Mouse (Mus musculus): ENCODE data around the gene Cygb.
A peak's percentile ranks its signal among the peaks of the same experiment; 100 is the strongest.
"Not testable (repeated sequence)": the region's sequence is repeated elsewhere in the genome, so short reads cannot be mapped to it uniquely, and the experiment has no call there.

Gene Cygb

DNA sequence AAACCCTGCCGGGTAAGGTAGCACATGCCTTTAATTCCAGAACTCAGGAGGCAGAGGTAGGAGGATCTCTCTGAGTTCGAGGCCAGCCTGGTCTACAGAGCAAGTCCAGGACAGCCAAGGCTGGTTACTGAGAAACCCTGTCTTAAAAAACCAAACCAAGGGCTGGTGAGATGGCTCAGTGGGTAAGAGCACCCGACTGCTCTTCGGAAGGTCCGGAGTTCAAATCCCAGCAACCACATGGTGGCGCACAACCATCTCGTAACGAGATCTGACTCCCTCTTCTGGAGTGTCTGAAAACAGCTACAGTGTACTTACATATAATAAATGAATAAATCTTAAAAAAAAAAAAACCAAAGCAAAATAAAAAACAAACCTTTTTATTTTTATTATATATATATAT, 17.5 kb downstream of the Cygb start:
- DNase-seq (ENCODE audit: low read depth, low spot score) = not testable (repeated sequence)

DNA sequence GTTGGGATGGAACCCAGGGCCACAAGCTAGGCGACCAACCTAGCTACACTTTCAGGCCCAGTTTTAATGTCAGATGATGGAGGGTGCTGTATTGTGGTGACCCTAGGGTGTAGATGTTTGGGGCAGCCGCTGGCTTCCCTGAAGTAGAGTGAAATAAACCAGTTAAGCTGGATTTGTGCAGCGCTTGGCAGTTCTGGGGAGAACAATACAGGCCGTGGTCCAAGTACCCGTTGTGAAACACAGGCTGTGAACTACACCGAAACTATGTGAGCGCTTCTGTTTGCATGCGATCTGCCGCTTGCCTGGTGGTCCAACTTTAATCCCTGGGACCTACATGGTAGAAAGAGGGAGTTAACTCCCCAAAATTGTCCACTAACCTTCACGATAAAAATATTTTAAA, 21.2 kb downstream of the Cygb start:
- DNase-seq (ENCODE audit: low read depth, low spot score) = no peak

GRCm38 (mm10) chr11:116630171-116630965, 23.7 kb downstream of the Cygb start:
- no peak for DNase-seq (ENCODE audit: low read depth, low spot score)

DNA sequence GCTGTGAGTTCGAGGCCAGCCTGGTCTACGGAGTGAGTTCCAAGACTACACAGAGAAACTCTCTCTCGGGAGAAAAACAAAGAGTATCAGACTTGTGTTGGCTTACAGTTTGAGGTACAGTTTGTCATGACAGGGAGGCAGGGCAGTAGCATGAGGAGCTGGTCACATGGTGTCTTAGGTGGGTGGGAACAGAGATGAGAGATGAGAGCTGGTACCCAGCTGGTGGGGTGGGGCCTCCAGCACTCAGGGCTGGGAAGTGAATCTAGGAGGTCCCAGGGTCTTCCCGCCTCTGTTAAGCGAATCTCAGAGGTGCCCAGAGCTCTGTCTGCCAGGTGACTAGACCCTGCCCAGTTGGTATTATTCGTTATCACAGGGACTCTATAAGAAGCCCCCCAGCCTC, 24.6 kb downstream of the Cygb start:
- DNase-seq (ENCODE audit: low read depth, low spot score) = no peak

DNA sequence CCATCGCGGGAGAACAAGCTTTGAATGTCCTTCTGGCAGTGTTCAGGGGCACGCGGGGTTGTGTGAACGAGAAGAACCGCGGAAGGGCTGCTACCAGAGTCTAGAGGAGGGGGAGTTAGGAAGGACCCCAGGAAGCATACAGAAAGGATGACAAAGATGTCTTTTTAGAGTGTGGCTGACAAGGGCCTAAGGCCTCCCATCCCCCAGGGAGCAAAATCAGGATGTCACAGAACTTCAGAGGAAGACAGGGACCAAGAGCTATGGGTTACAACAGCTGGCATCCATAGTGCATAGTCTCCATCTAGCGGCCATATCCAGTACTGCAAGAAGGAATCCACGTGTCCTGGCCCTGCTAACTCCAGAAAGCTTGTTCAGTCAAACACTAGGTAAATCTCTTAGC, 25.4 kb downstream of the Cygb start:
- peak; percentile 98 for DNase-seq (ENCODE audit: low read depth, low spot score)

DNA sequence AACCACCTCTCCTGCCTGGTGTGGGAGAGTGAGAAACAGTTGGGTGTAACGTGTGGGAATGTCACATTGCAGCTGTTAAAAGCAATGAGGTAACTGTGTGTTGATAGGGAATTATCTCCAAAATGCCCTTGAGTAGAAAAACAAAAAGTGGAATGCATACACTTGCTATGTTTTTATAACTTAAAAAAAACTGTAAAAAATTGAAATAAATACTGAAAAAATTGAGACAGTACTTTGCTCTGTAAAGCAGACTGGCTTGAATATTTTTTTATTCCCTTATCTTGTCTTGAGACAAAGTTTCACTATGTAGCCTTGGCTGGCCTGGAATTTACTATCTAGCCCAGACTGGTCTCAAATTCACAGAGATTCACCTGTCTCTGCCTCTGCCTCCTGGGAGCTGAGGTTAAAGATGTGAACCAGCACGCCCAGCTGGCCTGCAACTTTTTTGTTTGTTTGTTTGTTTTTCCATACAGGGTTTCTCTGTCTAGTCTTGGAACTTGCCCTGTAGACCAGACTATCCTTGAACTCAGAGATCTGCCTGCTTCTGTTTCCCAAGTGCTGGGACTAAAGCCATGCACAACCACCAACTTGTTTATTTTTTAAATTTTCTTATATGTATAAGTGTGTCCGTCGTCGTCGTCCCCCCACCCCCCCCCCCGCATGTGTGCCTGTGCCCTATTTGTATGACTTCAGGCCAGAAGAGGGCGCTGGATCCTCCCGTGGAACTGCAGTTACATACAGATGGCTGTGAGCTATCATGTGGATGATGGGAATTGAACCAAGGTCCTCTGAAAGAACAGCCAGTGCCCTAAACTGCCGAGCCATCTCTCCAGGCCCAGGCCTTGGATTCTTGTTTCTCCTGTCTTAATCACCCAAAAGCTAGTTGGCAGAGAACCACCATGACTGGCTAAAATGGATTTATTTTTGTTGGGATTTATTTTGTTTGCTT, 26.8 kb downstream of the Cygb start:
- DNase-seq (ENCODE audit: low read depth, low spot score) = peak; percentile 55

DNA sequence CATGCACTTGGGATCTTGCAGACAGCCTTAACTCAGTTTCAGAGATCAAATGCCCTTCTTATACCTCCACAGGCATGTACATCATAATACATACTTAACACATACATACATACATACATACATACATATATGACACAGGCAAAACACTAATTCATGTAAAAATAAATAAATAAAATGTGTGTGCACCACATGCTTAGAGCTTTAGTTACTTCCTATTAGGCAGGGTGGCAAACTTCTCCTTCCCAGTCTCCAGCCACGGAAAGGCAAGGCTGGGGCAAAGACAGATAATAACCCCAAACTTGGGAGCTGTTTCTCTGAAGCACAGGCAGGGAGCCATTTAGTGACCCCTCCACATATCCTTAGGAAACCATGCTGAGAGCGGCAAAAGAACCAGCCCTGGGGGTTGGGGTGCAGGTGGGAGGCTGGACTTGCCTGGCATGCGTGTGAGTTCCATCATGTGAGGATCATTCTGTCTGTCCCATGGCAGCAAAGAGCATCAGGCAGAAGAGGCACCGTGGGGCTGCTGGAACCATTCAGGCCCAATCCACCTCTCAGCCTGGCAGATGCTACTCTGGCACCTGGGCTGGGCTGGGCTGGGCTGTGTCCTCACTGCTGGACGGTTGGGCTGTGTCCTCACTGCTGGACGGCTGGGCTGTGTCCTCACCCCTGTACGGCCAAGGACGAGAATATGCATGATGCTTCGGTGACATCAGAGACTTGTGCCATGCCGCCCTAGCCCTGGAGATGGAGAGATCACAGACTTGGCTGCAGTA, 27.6 kb downstream of the Cygb start, which contains the start of gene Rhbdf2:
TSS of gene Rhbdf2 (minus strand) at position 721 of the 773 bp plus-strand sequence.
- DNase-seq (ENCODE audit: low read depth, low spot score) = no peak

DNA sequence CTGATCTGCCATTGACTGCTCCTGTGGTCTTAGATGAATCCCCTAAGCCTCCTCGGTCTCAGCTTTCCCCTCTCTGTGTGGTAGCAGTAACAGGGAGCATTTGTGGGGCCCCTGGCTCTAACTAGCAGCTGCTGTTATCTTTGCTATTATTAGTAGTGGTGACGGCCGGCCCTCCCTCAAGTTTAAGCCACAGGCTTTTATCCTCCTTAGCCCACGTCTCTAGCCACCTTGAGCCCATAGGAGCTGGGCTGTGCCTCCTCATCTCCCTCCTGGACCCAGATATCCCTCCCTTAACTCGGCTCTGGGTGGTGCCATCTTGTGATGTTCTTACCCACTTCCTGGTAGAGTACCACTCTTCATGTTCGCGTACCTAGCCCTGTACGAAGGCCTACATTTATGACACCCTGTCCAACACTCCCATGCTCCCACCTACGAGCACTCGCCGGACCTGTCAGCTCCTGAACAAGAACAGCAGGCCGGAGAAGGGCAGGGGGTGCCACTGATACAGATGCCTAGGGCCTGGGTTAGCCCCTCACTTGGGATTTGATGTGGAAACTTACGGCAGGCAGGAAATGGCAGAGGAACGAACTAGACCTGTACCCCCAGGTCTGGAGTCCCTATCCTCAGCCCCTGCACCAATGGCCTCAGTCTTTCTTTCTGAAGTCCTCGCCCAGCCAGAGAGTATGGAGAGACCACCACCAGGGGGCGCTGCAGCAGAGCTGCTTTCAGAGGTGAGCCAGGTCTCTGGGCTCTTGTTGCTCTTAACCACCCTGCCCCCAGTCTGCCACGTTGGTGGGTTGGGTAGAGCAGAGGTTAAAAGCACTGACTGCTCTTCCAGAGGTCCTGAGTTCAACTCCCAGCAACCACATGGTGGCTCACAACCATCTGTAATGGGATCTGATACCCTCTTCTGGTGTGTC, 28.8 kb downstream of the Cygb start:
- peak; percentile 75 for DNase-seq (ENCODE audit: low read depth, low spot score)

DNA sequence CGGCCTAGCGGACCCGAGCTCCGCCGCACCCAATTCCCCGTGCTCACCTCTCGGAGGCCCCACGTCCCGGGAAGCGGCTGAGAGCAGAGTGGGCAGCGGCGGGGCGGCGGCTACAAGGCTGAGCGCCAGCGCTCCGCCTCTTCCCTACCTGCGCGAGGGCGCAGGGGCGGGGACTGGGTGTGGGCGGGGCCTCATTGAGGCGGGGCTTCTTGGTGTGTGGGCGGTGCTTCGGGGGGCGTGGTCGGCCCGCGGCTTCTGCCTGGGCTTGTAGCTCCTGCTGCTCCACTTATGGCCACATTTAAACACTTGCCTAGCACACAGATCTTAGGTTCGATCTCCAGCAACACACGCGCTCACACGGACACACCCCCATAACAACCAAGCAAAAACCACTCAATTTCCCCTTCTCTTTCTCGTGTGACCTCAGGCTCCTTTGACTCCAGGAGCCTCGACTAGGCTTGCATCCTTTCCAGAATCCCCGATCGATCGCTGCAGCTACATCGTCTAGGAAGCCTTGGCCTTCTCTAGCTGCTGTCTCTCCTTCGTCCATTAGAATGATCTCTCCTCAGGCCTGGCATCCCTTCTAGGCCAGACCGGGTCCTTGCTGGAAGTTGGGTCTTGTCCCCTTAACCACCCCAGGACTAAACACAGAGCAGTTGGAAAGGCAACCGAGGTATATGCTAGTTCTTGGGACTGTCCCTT, 29.8 kb downstream of the Cygb start:
- peak; percentile 77 for DNase-seq (ENCODE audit: low read depth, low spot score)

DNA sequence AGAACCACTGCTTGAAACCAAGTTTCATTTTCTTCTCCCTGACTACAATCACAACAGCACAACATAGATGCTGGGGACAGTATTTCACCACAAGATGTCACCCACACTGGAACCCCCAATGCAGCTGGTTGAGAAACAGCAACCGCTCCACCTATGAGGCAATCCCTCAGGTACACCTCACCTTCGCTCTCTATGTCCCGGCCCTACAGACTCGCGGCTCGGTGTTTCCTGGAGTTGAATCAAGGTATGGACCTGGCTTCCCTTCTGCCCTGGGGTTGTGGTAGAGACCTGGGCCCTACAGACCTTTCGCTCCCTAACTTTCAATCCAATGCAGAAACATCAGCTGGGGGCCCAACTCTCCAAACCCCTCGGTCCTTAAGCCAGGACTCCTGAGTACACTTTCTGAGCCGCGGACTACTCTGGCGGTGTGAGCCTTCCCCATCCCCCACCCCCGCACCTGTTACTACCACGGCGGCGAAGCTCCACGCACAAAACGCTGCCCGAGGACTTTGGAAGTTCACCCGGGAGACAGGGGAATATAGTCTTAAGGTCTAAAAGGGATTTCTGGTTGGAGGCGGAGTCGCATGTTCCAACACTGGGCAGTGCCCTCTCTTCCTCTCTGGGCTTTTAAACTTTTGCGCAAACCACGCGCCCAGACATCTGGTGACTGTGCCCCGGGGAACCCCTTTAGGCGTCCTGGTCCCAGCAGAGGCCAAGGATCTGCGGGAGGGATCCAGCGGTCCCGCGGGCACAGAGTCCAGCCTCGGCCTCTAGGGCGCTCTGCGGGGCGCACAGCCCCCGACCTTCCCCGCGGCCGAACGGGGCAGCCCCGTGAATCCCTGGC, 30.6 kb downstream of the Cygb start:
- DNase-seq (ENCODE audit: low read depth, low spot score) = peak; percentile 53

DNA sequence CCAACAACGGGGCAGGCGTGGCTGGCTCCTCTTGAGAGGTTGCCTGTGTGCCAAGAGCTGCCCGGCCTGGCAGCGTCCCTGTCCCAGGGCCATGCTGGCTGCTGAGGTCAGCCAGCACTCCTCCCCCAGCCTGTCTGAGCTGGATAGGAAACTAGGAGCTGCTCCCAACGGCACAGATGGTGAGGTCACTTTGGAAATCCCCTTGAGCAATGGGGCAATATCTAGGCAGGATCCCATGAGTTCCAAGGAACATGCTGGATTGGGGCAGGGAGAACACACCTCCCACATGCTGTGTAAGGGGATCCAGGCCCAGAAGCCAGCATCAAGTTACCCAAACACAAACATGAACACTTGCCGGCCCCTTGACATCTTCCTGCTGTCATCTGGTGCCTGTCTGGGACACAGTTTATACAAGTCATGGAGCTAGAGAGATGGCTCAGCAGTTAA, 32.8 kb downstream of the Cygb start:
- DNase-seq (ENCODE audit: low read depth, low spot score) = peak; percentile 99

- DNase-seq (ENCODE audit: low read depth, low spot score) = peak; percentile 21
Observed at GRCm38 (mm10) chr11:116620559-116621253, 33.4 kb downstream of the Cygb start.

DNA sequence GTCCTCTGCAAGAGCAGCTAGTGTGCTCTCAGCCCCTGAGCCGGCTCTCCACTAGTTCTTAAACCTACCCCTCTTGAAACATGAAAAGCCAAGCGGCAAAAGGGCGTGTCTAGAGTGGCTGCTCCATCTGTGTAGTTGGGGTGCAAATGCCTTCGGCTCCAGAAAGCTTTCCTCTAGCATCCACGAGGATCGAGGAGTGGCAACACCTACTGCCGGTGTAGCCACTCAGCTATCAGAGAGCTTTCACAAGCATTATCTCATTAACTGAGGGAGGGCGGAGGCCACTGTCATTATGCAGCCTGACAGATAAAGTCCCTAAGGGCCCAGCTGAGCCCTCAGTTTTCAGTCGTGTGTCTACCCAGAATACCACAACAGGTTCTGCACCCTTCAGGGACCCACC, 34.0 kb downstream of the Cygb start:
- no peak for DNase-seq (ENCODE audit: low read depth, low spot score)

DNA sequence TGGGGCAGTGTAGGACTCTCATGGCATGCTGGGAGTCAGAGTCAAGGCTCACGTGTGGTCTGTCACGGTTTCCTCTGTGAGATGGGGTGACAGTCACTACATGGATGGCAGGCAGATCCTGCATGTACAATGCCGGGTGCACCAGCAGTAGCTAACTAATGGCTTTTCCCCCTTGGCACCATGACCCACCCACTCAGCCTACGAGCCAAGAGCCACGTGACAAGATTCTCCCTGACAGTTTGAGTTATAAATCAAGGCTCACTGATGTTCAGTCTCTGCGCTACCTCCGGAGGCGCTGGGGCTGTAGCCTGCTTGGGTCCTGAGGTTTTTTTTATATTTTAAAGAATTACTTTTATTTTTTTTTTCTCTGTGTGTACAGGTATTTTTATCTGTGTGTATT, 34.6 kb downstream of the Cygb start:
- DNase-seq (ENCODE audit: low read depth, low spot score) = no peak

- DNase-seq (ENCODE audit: low read depth, low spot score) = no peak
Observed at GRCm38 (mm10) chr11:116619156-116619555, 35.0 kb downstream of the Cygb start.

DNA sequence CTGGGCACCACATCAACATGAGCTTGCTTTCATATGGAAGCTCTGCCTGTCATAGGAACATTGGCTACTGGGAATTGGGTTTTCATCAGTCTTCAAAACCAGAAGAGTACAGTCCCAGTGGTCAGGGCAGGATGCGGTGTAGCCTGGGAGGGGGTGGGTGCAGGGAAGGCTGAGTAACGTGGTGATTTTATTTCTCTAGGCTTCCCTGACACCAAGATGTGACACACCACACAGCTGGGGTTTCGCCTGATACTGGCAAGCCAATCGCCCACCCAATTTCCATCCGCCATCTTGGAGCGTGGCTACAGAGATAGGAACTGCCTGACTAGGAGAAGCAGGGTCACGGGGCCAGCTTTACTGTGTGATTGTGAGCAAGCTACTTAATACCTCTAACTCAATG, 35.4 kb downstream of the Cygb start:
- DNase-seq (ENCODE audit: low read depth, low spot score) = no peak

- peak; percentile 71 for DNase-seq (ENCODE audit: low read depth, low spot score)
Observed at GRCm38 (mm10) chr11:116617641-116618040, 36.5 kb downstream of the Cygb start.

DNA sequence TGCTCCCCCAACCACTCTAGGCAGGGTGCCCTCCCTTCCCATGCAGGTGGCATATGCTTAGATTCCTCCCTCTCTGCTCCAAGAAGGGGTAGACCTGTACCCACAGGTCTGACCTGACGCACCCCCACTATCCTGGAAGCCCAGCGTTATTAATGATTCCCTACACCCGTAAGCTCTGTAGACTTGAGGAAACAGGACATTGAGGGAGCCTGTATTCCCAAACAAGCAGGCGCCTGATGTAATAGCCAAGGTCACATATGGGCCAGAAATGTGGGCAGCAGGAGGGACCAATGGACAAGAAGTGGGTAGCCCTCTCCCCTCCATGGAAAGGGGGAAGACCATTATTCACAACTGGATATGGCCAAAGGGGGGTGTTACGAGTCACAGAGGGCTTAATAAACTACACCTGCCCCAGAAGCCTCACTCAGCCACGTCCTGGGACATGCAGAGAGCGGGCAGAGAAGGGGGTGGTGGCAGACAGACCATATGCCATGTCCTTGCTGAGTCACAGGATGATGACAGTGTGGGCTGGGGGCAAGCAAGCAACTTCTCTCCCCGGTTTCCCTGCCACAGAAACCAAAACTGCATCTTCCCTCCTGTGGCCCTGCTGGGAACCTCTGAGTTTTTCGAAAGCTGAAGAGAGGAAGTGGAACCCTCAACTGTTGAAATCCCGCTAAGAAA, 37.5 kb downstream of the Cygb start:
- peak; percentile 51 for DNase-seq (ENCODE audit: low read depth, low spot score)
